In the genomic region with DNA sequence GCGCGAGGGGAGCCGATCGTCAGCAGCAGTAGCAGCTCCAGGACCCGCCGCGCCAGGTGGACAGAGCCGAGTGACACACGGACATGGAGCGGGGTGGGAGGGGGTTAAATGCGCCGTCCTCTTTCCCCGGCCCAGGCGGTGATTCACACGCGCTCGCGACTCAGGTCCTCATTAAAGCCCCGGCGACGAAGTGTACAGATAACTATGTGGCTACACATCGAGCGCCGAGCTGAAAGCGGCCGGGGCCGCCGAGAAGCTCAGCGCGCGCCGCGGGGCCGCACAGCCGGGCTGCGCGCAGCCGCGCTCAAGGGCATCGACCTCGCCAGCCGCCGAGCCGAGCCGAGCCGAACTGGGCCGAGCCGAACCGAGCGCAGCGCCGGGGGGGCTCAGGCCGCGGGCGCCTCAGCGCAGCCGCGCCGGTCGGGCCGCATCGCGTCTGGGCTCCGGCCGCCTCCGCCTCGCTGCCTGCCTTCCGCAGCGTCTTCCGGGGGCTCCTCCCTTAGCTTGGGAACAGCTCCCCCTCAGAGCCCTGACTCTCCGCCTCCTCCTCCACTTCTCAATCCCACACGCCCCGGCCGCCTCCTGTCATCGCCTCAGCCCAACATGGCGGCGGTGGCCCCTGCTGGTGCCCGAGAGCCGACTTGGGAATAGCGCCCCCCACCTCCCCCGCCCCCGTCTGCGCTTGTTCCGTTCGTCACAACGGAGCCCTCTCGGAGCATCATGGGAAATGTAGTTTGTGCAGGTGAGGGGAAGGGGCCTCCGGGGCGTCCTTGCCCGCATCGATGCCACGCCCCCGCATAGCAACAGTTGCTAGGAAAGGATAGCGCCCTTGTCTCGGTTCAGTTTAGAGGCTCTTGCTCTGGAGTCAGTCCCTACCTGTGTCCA, we compare ENCODE assay signal across 8 mouse cellular contexts. TPM values are rescaled to one million over a fixed set of nuclear protein-coding genes. Genes with fewer than 3 reads are reported as not detected.
DNase-seq lines count a peak whose midpoint lies in the region; ATAC-seq and TF ChIP-seq lines count a peak whose summit lies in the region.

A gene (minus strand): TSS at position 603 of the 885 bp plus-strand sequence.

- peak within 1 kb of the TSS; percentile 76 for H3K9ac ChIP-seq in forebrain, postnatal 0 days
- H3K9ac ChIP-seq in lung, embryonic 15.5 days = peak within 1 kb of the TSS; percentile 75

- no peaks in the 10 kb centered on the region for H3K9me3 ChIP-seq in G1E (replicated peaks)
- no peaks in the 10 kb centered on the region for H3K9me3 ChIP-seq in forebrain, postnatal 0 days (ENCODE audit: low read length)
- no peaks in the 10 kb centered on the region for H3K9me3 ChIP-seq in lung, embryonic 15.5 days

- peak; percentile 73 for TF ChIP-seq POLR2A in cerebellum, adult 2 months (IDR thresholded peaks at IDR 0.05; ENCODE audit: borderline replicate concordance, insufficient read depth, low read length)

- peak within 1 kb of the TSS; percentile 50 for H3K4me2 ChIP-seq in forebrain, postnatal 0 days (ENCODE audit: low read depth)
- peak within 1 kb of the TSS; percentile 74 for H3K4me2 ChIP-seq in lung, embryonic 15.5 days

- H3K27ac ChIP-seq in cerebellum, adult 2 months (ENCODE audit: insufficient read depth, low read length) = peak within 1 kb of the TSS; percentile 95
- H3K27ac ChIP-seq in forebrain, postnatal 0 days (ENCODE audit: low read depth, low read length) = peak within 1 kb of the TSS; percentile 95
- peak within 1 kb of the TSS; percentile 98 for H3K27ac ChIP-seq in lung, embryonic 15.5 days

- WGBS in cerebellum, adult 2 months = under 1% methylated on average over 94 of the region's 95 CpGs
- 1% methylated on average over 91 of the region's 95 CpGs for WGBS in forebrain, postnatal 0 days
- WGBS in lung, embryonic 15.5 days = under 1% methylated on average over 92 of the region's 95 CpGs

- H3K4me1 ChIP-seq in G1E (ENCODE audit: insufficient read depth, low read depth, low read length) = peaks cover 44% of the 10 kb centered on the region
- H3K4me1 ChIP-seq in cerebellum, adult 2 months (ENCODE audit: control insufficient read depth, insufficient read depth, low read length) = peaks cover 13% of the 10 kb centered on the region; the same call in 1 of the 2 replicates
- peaks cover 16% of the 10 kb centered on the region; the same call in 1 of the 2 replicates for H3K4me1 ChIP-seq in forebrain, postnatal 0 days (ENCODE audit: insufficient read depth)
- peaks cover 40% of the 10 kb centered on the region for H3K4me1 ChIP-seq in lung, embryonic 15.5 days

- no peaks in the 10 kb centered on the region for H3K27me3 ChIP-seq in G1E (ENCODE audit: insufficient read depth, low read length)
- H3K27me3 ChIP-seq in cerebellum, adult 2 months (ENCODE audit: control insufficient read depth, insufficient read depth, low read length) = no peaks in the 10 kb centered on the region
- no peaks in the 10 kb centered on the region for H3K27me3 ChIP-seq in forebrain, postnatal 0 days (ENCODE audit: insufficient read depth, low read length)
- no peaks in the 10 kb centered on the region for H3K27me3 ChIP-seq in lung, embryonic 15.5 days

- no peak for TF ChIP-seq CTCF in G1E (IDR thresholded peaks at IDR 0.05; ENCODE audit: low read depth, low read length)
- TF ChIP-seq CTCF in cerebellum, adult 2 months (IDR thresholded peaks at IDR 0.05; ENCODE audit: borderline replicate concordance, insufficient read depth, low read depth, low read length) = no peak
- peak; percentile 68 for TF ChIP-seq CTCF in forebrain, postnatal 0 days (IDR thresholded peaks at IDR 0.05; ENCODE audit: low read depth)

- no peaks in the 10 kb centered on the region for H3K36me3 ChIP-seq in G1E (replicated peaks)
- H3K36me3 ChIP-seq in forebrain, postnatal 0 days (ENCODE audit: insufficient read depth) = no peaks in the 10 kb centered on the region
- no peaks in the 10 kb centered on the region for H3K36me3 ChIP-seq in lung, embryonic 15.5 days

- ATAC-seq in G1E (ENCODE audit: extremely low read depth, insufficient number of reproducible peaks, low FRiP score, poor library complexity, severe bottlenecking) = peak; percentile 78
- peak; percentile 94 for ATAC-seq in forebrain, postnatal 0 days
- peak; percentile 97 for ATAC-seq in lung, embryonic 15.5 days (ENCODE audit: borderline replicate concordance, extremely low read depth, low FRiP score, low TSS enrichment)

- peak; percentile 91 for DNase-seq in G1E (ENCODE audit: low spot score)
- peak; percentile 92 to 93 for DNase-seq in cerebellum, adult 2 months
- peak; percentile 97 for DNase-seq in forebrain, postnatal 0 days
- peak; percentile 95 for DNase-seq in heart, postnatal 4 days
- DNase-seq in layer of hippocampus, adult 8-10 months (ENCODE audit: low spot score in 2 of 2) = peak; percentile 89 to 90
- DNase-seq in ovary, adult 18-20 months (ENCODE audit: low spot score) = peak; percentile 94
- DNase-seq in thymus, postnatal 0 days (ENCODE audit: low spot score) = peak; percentile 97

- peak within 1 kb of the TSS; percentile 83 for H3K4me3 ChIP-seq in G1E (ENCODE audit: low read depth, low read length)
- H3K4me3 ChIP-seq in cerebellum, adult 2 months (replicated peaks; ENCODE audit: insufficient read depth, low read depth, low read length) = peak within 1 kb of the TSS; percentile 81
- H3K4me3 ChIP-seq in forebrain, postnatal 0 days (ENCODE audit: low read depth, low read length) = peak within 1 kb of the TSS; percentile 47
- peak within 1 kb of the TSS; percentile 66 for H3K4me3 ChIP-seq in lung, embryonic 15.5 days

RNA-seq across cellular contexts. Expression of the gene that starts here (rescaled TPM):
- total RNA-seq in G1E (2014; fragmentation: Nextera tagmentation) (31.0 and 34.4 TPM in 2 replicates), G1E (2017) (36.4 and 38.7 TPM in 2 replicates)
- 20.9 and 23.5 TPM in 2 replicates for polyA plus RNA-seq in G1E (2012)
- 182 and 202 TPM in 2 replicates for polyA plus RNA-seq in cerebellum, adult 2 months (2012; rRNA removed)
- 122 TPM in 2 replicates for total RNA-seq in forebrain, postnatal 0 days (2014; rRNA removed)
- 68.0 and 79.3 TPM in 2 replicates for polyA plus RNA-seq in forebrain, postnatal 0 days (2015; fragmentation: Nextera tagmentation; extraction: Ambion mirVana)
- total RNA-seq in heart, postnatal 4 days (2021) = 10 to 100 TPM; 71.4 to 82.6 TPM
- total RNA-seq in layer of hippocampus, adult 8-10 months (2022) = 100 to 1,000 TPM; 193 to 215 (median 201) TPM
- polyA plus RNA-seq in lung, embryonic 15.5 days (2015; fragmentation: Nextera tagmentation; extraction: Ambion mirVana) = 85.2 and 88.1 TPM in 2 replicates
- polyA plus RNA-seq in thymus, postnatal 0 days (2015; fragmentation: Nextera tagmentation; extraction: Ambion mirVana) = 66.0 and 76.6 TPM in 2 replicates

Comparison
In these comparisons a context has a peak if more than half of its experiments do, and no peak if none do; other contexts are left out.
1. Peak in every context shown above with its lines: DNase-seq, ATAC-seq, H3K4me3 ChIP-seq and H3K27ac ChIP-seq.